Mouse (Mus musculus): Measurements from ENCODE around the gene Hbb-bs.
A peak's percentile ranks its signal among the peaks of the same experiment; 100 is the strongest.
"Not testable (repeated sequence)": the region's sequence is repeated elsewhere in the genome, so short reads cannot be mapped to it uniquely, and the experiment has no call there.

Gene Hbb-bs

GRCm38 (mm10) chr7:103811223-103811845 is 16.6 kb downstream of the Hbb-bs start:
- DNase-seq (ENCODE audit: low spot score in 2 of 2) = no peak

DNA sequence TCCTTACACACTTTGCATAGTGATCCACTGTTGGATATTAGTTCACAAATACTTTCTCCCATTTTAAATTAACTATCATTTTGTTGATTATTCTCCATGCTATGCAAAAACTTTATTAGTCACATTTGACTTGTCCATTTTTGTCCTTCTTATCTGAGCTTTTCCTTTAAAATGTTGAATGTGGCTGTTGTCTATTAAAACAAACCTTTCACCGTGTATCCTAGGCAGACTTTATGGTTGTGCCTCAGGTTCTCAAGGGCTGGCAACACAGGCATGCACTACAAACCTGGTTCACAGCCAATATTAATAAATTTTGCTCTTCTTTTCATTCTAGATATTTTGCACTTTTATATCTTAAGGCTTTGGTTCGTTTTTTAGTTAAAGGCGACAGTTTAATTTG is 17.1 kb downstream of the Hbb-bs start:
- DNase-seq (ENCODE audit: low spot score in 2 of 2) = no peak

DNA sequence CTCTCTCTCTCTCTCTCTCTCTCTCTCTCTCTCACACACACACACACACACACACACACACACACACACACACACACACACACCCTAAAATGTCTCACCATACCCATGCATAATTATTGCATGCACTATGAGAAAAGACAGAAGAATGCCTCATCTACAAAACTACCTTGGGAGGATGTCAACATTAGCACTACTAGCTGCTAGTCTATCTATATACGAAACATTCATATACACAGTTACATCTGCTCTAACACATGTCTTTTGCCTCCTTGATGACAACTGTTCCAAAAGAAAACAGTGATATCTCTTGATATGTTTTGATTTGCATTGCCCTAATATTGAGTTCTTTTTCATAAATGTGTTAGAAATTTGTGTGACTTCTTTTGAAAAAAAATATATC is 17.6 kb downstream of the Hbb-bs start:
- DNase-seq (ENCODE audit: low spot score in 2 of 2) = no peak

DNA sequence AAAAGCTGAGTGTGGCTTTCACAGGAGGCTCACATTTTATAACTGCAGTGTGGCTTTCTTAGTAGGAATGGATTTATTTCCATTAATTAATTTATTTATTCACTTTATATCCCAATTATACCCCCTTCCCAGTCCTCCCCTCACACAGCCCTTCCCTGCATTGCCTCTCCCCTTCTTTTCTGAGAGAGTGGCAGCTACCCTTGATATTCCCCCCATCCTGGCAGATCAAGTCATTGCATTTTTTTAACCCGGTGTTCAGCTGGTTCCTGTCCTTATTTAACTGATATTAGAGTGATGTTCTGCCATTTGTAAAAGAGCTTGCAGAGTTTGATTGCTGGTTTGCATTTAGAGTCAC is 18.1 kb downstream of the Hbb-bs start:
- DNase-seq (ENCODE audit: low spot score in 2 of 2) = no peak

DNA sequence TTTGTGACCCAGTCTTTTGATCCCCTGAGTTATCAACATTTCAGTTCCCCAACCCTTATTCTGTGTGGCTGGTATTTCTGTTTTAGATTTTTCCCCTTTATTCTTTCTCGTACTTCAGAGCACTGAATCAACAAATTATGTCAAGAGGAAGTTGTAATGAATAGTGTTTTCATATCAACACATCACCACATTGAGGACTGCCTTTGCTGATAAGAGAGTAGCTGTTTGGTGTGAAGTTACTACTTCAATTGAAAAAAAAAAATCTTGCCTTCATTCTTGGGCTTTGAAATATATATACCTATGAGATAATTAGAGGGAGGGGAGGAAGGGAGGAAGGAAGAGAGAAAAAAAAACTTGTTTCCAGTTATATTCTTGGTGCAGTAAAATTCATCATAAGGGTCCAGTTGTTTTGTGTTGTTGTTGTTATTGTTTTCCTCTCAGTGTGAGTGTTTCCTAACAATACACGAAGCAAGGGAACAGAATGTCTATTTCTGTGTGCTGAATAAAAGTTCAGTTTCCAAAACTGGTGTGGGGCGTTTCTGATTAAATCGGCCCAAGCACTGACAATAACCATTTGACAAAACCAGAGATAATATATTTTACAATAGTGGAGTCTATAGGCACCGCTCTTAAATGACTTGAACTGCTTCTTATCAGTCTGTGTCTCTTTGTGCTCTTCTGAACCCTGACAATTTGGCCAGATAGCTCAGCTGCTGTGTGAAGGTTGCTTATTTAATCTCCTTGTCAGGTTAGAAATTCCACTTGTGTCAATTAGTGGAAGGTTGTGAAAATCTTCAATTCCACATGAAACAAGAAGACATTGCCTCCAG is 18.7 kb downstream of the Hbb-bs start:
- DNase-seq (ENCODE audit: low spot score in 2 of 2) = no peak

DNA sequence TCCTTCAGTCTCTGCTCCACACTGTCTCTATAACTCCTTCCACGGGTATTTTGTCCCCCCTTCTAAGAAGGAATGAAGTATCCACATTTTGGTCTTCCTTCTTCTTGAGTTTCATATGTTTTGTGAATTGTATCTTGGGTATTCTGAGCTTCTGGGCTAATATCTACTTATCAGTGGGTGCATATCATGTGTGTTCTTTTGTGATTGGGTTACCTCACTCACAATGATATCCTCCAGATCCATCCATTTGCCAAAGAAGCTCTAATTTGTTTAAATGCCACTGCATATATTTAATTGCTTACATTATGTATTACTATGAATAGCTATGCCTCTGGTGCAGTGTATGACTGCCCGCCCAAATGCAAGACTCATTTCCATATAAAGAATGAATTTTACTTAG is 19.8 kb downstream of the Hbb-bs start:
- not testable (repeated sequence) for DNase-seq (ENCODE audit: low spot score in 2 of 2)

DNA sequence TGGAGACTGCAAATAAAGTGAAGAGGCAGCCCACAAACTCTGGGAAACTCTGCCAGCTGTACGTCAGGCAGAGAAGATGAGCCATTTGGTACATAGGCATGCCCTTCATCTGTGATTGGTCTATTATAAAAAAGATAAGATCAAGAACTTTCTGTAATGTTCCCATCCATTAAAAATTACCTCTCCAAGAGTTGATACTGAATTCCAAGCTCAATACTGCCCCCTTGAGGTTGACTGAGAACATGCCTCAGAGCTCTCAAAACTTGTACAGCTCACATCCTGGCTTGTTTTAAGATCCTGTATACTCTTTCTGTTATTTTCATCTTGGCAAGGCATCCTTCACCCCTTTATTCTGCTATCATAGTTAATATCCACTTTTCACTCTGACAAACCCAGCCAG is 21.0 kb downstream of the Hbb-bs start:
- peak in 1 of 2 experiments; percentile 1 for DNase-seq (ENCODE audit: low spot score in 2 of 2)

GRCm38 (mm10) chr7:103792669-103793388 is 35.1 kb downstream of the Hbb-bs start:
- DNase-seq (ENCODE audit: low spot score in 2 of 2) = no peak

DNA sequence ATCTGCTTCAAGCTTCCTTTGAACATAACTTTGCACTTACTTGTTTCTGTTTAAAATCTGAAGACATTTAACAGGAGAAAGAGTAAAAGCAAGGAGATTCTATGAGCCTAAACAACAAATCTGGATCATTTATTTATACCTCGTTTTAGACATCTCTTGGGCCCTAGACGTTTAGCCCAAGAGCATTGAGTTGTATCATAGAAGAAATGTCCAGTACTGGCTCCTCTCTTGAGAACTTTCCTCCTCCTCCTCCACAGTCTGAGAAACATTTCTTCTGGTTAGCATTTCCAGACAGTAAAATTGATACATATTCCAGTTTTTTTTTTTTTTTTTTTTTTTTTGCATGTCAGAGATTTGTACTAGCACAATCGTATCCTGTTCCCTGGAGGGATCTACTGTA is 36.2 kb downstream of the Hbb-bs start, which contains the start of gene Olfr67:
Gene Olfr67 (minus strand): TSS at position 101 of the 400 bp plus-strand sequence.
- DNase-seq (ENCODE audit: low spot score in 2 of 2) = no peak

- DNase-seq (ENCODE audit: low spot score in 2 of 2) = no peak
These were observed 48.3 kb downstream of the Hbb-bs start, which contains the start of gene Olfr68 for GRCm38 (mm10) chr7:103779598-103779997. TSS of gene Olfr68 (minus strand) at chr7:103779698.

DNA sequence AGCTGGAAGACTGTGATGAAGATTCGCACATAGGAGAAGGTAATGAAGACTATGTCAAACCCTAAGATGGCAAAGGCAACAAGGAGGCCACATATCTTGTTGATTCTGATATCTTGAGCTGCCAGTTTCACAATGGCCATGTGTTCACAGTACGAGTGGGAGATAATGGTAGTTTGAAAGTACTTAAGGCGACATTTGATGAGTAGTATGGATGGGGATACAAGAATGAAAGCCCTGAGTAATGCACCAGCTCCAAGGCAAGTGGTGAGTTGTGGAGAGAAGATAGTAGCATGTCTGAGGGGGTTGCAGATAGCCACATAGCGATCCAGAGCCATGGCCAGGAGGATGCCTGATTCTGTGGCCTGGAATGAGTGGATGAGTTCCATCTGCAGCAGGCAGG is 50.2 kb downstream of the Hbb-bs start:
- DNase-seq (ENCODE audit: low spot score in 2 of 2) = not testable (repeated sequence)

Data from cerebellum, postnatal 4 days (tissue).